Mouse (Mus musculus) MEL (cell line): ENCODE results near the gene Srcin1.

Experiments used
- CHD1 ChIP-seq: IDR thresholded peaks from 2 replicates; pipeline ENCODE4 v1.6.1; 2012; ENCODE audit warnings: low read depth, mild to moderate bottlenecking, inconsistent platforms, low read length, improper control_type of control experiment
- CTCF ChIP-seq, 3 experiments: IDR thresholded peaks in 2 of 3; conservative IDR thresholded peaks in 1 of 3; 2 replicates each; pipeline ENCODE4 v1.5.1; 2011 to 2012; ENCODE audit warnings: low read length in 3 of 3, low read depth in 2 of 3, mild to moderate bottlenecking in 2 of 3, improper control_type of control experiment in 1 of 3, inconsistent platforms in 1 of 3, mixed read lengths in 1 of 3, moderate library complexity in 1 of 3; ENCODE audit not compliant: control insufficient read depth in 1 of 3, insufficient read depth in 1 of 3, poor library complexity in 1 of 3, severe bottlenecking in 1 of 3
- JUND ChIP-seq: IDR thresholded peaks from 2 replicates; pipeline ENCODE4 v1.6.1; 2011; ENCODE audit warnings: low read depth, mild to moderate bottlenecking, improper control_type of control experiment, low read length
- POLR2A ChIP-seq, 2 experiments: IDR thresholded peaks; 2 replicates each; pipeline ENCODE4 v1.6.1; 2011 to 2012; ENCODE audit warnings: low read length in 2 of 2, mild to moderate bottlenecking in 2 of 2, control low read depth in 1 of 2, improper control_type of control experiment in 1 of 2, low read depth in 1 of 2, moderate library complexity in 1 of 2; ENCODE audit not compliant: control insufficient read depth in 1 of 2, insufficient read depth in 1 of 2, poor library complexity in 1 of 2
- RCOR1 ChIP-seq: IDR thresholded peaks from 2 replicates; pipeline ENCODE4 v1.6.1; 2012; ENCODE audit warnings: low read depth, mild to moderate bottlenecking, inconsistent platforms, low read length, improper control_type of control experiment
- SIN3A ChIP-seq: IDR thresholded peaks from 2 replicates; pipeline ENCODE4 v1.6.1; 2012; ENCODE audit warnings: low read length, improper control_type of control experiment, inconsistent platforms

GRCm38 (mm10) chr11:97537580-97538089, 38.4 kb downstream of the Srcin1 start:
- TF ChIP-seq SIN3A (no peak), JUND (no peak), CTCF (IDR thresholded peaks at IDR 0.05 in 2 of 3, conservative IDR thresholded peaks at IDR 0.05 in 1 of 3; ENCODE audit: control insufficient read depth in 1 of 3, insufficient read depth in 1 of 3, low read depth in 2 of 3, low read length in 3 of 3, poor library complexity in 1 of 3, severe bottlenecking in 1 of 3) (no peak), POLR2A (IDR thresholded peaks at IDR 0.05; ENCODE audit: control insufficient read depth in 1 of 2, insufficient read depth in 1 of 2, low read depth in 1 of 2, low read length in 2 of 2, poor library complexity in 1 of 2) (no peak), CHD1 (no peak), RCOR1 (no peak)
